Mouse (Mus musculus): Measurements from ENCODE around the gene Tenm2. TPM values are rescaled to one million over a fixed set of nuclear protein-coding genes. Genes with fewer than 3 reads are reported as not detected.

Tenm2 gene
- total RNA-seq, 1 experiment from 2014 or later: 0.12 TPM

GRCm38 (mm10) chr11:36538144-36538543 is 697.6 kb downstream of the Tenm2 start:
- no peak for ATAC-seq (ENCODE audit: extremely low read depth, insufficient number of reproducible peaks, low FRiP score, poor library complexity, severe bottlenecking)

GRCm38 (mm10) chr11:36537573-36538133 is 698.1 kb downstream of the Tenm2 start:
- no peak for ATAC-seq (ENCODE audit: extremely low read depth, insufficient number of reproducible peaks, low FRiP score, poor library complexity, severe bottlenecking)

- ATAC-seq (ENCODE audit: extremely low read depth, insufficient number of reproducible peaks, low FRiP score, poor library complexity, severe bottlenecking): no peak
Observed at GRCm38 (mm10) chr11:36535591-36535990, 700.2 kb downstream of the Tenm2 start.

DNA sequence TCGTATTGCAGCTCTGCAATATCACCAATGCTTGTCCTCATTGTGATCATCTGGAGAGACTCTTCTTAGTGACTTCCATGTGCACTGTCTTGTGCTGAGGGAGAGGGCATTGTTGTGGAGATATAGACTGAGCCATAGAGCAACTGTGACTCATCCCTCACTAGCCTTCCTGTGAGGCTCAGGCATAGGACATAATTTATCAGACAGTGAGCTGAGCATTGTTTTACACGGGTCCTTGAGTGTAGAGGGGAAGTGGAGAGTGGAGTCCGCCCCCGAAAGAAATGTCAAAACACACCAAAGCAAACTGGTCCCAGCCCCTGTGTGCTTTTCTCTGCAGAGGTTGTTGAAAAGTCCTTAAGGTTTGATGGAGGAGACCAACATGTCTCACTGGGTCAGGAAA is 704.1 kb downstream of the Tenm2 start:
- no peak for ATAC-seq (ENCODE audit: extremely low read depth, insufficient number of reproducible peaks, low FRiP score, poor library complexity, severe bottlenecking)

DNA sequence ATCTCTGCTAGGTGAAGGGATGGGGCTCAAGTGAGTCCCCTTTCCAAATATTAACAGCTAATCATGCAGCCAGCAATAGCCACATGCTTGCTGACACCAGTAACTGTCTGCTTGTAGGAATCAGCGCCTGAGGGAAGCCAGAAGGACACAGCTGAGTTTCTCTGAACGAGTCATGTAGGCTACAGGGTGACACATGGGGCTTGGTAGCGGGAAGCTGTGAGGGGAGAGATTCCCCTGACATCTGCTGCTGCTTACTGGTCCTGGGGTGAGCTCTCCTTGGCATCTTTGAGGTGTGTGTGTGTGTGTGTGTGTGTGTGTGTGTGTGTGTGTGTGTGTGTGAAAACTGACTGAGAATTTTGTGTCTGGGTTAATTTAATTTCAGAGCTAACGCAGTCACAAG is 708.3 kb downstream of the Tenm2 start:
- no peak for ATAC-seq (ENCODE audit: extremely low read depth, insufficient number of reproducible peaks, low FRiP score, poor library complexity, severe bottlenecking)

DNA sequence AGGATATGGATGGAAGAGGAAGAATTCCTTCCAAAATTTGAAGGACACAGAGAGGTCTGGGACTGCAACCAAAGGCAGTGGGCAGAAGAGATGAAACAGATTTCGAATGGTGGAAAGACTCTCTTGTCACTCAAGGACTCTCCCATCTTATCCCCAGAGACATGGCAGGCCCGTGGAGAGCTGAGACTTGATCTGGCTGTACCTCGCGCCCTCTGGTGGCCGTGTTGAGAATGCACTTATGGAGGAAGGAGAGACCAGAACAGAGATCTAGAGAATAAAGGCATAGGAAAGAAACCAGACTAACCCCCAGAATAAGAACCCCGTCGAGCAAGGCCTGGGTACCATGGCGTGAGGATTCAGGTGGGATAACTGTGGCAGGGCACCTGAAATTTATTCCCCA is 709.4 kb downstream of the Tenm2 start:
- no peak for ATAC-seq (ENCODE audit: extremely low read depth, insufficient number of reproducible peaks, low FRiP score, poor library complexity, severe bottlenecking)

- no peak for ATAC-seq (ENCODE audit: extremely low read depth, insufficient number of reproducible peaks, low FRiP score, poor library complexity, severe bottlenecking)
Observed at GRCm38 (mm10) chr11:36512468-36512867, 723.3 kb downstream of the Tenm2 start.

DNA sequence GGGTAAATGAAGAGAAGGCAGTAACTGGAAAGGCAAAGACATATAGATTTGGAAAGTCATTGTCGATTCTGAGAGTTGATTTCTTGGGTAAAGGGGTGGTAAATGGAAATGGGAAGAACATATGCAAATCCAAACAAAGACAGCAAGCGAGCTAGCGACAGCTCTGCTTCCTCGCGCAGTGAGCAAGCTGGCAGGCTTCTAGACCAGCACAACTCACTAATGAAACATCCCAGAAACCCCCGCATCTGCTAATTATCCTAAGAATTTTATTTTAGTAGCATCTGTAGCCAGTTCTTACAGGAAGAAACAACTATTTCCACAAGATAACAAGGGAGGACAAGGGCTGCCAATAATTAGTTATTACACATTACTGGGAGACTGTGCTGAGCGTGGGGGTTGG is 727.5 kb downstream of the Tenm2 start:
- ATAC-seq (ENCODE audit: extremely low read depth, insufficient number of reproducible peaks, low FRiP score, poor library complexity, severe bottlenecking): no peak

DNA sequence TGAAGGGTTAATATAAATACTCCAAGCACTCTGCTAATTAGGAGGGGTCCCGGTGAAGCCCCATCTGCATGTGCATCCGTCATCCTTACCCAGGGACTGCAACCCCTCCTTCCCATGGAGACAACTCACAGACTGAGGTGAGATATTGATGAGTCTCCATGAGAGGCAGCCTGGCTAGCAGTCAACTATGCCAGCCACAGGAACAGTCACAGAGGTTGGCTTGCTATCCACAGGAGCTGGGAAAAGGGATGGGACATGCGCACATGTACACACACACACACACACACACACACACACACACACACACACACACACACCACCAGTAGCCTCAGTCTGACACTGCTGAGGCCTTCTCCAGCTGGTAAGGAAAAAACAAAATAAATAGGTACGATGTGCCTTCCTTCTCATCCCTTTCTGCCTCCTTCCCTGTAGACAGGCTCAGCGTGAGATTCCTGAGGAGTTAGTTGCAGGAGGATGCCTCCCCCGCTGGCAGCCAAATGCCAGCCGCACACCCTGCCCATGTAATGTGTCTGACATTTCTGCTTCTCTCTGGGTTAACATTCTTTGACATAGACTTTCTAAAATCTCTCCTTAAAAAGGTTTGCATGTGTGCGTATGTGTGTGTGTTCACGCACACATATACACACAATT is 740.7 kb downstream of the Tenm2 start:
- no peak for ATAC-seq (ENCODE audit: extremely low read depth, insufficient number of reproducible peaks, low FRiP score, poor library complexity, severe bottlenecking)

- ATAC-seq (ENCODE audit: extremely low read depth, insufficient number of reproducible peaks, low FRiP score, poor library complexity, severe bottlenecking): no peak
Observed at GRCm38 (mm10) chr11:36492274-36492673, 743.5 kb downstream of the Tenm2 start.

GRCm38 (mm10) chr11:36490085-36490484 is 745.7 kb downstream of the Tenm2 start:
- no peak for ATAC-seq (ENCODE audit: extremely low read depth, insufficient number of reproducible peaks, low FRiP score, poor library complexity, severe bottlenecking)

- ATAC-seq (ENCODE audit: extremely low read depth, insufficient number of reproducible peaks, low FRiP score, poor library complexity, severe bottlenecking): no peak
Observed at GRCm38 (mm10) chr11:36488666-36489065, 747.1 kb downstream of the Tenm2 start.

DNA sequence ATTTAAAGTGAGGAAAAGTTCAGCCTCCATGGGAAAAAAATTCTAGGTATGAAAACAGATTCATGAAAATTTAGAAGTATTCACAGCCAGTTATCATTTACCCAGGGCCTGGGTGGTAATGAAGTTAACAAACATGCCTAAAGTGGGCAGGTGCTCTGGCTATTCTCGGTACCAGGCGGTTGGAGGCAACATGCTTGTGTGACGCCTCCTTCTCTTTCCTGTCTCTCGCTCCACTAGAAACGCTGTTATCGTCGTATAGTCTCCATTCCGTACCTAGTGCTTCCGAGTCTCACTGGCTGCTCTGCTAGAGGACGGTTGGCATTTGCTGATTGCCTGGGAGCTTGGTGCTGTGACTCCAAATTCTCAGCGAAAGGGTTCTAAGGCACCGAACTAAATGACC is 749.7 kb downstream of the Tenm2 start:
- no peak for ATAC-seq (ENCODE audit: extremely low read depth, insufficient number of reproducible peaks, low FRiP score, poor library complexity, severe bottlenecking)

DNA sequence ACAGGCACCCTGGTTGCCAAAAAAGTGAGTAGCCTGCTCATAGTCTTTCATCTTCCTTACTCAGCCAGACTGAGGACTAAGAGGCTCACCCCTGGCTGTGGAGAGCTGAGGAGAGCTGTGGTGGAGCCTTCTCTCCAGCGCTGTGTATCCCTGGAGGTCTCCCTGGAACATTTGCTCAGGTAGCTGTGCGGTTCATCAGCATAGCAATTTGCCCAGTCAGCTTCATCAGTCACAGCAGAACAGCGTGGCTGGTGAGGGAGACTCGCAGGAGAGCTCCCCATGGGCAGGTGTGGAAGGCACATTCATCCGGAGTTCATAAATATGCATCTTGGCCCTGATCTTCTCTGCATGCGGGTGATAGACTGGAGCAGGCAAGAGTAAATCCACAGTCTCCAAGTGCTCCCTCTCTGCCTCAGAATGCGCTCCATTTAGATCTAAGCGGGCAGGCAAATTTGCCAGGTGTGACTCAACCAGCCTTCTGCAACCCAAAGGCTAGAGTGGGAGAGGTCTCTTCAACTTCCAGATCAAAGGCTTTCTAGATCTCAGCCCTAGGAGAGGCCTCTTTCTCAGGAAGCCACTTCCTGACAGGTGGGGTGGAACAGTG is 751.2 kb downstream of the Tenm2 start:
- no peak for ATAC-seq (ENCODE audit: extremely low read depth, insufficient number of reproducible peaks, low FRiP score, poor library complexity, severe bottlenecking)

GRCm38 (mm10) chr11:36482136-36482535 is 753.6 kb downstream of the Tenm2 start:
- no peak for ATAC-seq (ENCODE audit: extremely low read depth, insufficient number of reproducible peaks, low FRiP score, poor library complexity, severe bottlenecking)

DNA sequence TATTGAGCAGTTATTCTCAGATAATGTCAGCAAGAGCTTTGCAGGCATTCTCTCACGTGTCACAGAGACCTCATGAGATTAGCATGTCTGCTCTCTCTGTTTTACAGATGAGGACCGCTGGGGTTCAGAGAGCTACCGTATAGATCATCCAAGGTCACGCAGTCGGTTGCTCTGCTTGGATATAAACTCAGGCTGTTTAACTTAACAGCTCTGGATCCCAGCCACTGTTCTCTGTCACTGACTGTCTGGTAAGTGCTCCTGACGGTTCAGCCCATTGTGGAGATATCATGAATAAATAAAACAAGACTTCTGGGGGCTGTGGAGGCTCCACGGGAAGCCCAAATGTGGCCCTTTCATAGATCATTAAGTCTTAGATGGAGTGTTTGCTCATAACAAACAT is 754.2 kb downstream of the Tenm2 start:
- no peak for ATAC-seq (ENCODE audit: extremely low read depth, insufficient number of reproducible peaks, low FRiP score, poor library complexity, severe bottlenecking)

- no peak for ATAC-seq (ENCODE audit: extremely low read depth, insufficient number of reproducible peaks, low FRiP score, poor library complexity, severe bottlenecking)
Observed at GRCm38 (mm10) chr11:36481086-36481485, 754.7 kb downstream of the Tenm2 start.

- no peak for ATAC-seq (ENCODE audit: extremely low read depth, insufficient number of reproducible peaks, low FRiP score, poor library complexity, severe bottlenecking)
Observed at GRCm38 (mm10) chr11:36469811-36470551, 765.8 kb downstream of the Tenm2 start.

DNA sequence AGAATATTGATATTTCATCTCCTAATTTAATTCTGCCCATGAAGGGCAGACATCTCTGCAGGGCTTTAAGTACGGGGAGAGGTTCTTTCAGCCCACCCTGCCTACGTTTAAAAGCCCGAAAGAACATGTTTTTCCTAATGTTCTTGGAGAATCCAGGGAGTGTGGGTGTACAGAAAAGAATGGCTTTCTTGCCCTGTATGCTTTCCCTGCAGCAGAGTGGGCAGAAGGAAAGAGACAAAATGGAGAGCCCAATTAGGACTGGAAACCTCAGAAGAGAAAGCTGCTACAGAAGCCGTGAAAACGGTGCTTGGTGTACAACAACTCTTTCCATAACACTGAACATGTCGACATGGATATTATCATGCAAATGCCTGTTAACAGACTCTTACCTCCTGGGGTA is 777.3 kb downstream of the Tenm2 start:
- no peak for ATAC-seq (ENCODE audit: extremely low read depth, insufficient number of reproducible peaks, low FRiP score, poor library complexity, severe bottlenecking)

DNA sequence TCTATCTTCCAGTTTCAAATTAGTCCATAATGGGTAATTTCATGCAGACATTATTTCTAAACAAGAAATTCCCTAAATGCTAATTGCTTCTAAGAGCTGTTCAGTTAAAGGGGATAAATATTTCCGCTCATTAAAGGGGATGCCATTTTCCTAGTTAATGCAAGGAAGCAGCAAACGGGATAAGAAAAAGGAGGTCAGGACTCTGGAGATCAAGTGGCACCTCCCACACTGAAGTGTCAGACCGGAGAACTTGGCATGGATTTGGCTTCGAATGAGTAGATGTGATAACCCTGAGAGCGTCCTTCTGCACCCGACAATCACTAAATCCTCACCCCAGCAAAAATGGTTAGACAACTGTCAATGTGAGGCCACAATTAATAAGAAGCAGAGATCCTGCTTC is 781.7 kb downstream of the Tenm2 start:
- no peak for ATAC-seq (ENCODE audit: extremely low read depth, insufficient number of reproducible peaks, low FRiP score, poor library complexity, severe bottlenecking)
